Mouse (Mus musculus): Measurements from ENCODE around the gene Slc35e4. TPM values are rescaled to one million over a fixed set of nuclear protein-coding genes. Genes with fewer than 3 reads are reported as not detected.
"Not testable (repeated sequence)": the region's sequence is repeated elsewhere in the genome, so short reads cannot be mapped to it uniquely, and the experiment has no call there.

Slc35e4 gene
- polyA plus RNA-seq, 1 experiment from 2014 or later = 5.1 TPM

DNA sequence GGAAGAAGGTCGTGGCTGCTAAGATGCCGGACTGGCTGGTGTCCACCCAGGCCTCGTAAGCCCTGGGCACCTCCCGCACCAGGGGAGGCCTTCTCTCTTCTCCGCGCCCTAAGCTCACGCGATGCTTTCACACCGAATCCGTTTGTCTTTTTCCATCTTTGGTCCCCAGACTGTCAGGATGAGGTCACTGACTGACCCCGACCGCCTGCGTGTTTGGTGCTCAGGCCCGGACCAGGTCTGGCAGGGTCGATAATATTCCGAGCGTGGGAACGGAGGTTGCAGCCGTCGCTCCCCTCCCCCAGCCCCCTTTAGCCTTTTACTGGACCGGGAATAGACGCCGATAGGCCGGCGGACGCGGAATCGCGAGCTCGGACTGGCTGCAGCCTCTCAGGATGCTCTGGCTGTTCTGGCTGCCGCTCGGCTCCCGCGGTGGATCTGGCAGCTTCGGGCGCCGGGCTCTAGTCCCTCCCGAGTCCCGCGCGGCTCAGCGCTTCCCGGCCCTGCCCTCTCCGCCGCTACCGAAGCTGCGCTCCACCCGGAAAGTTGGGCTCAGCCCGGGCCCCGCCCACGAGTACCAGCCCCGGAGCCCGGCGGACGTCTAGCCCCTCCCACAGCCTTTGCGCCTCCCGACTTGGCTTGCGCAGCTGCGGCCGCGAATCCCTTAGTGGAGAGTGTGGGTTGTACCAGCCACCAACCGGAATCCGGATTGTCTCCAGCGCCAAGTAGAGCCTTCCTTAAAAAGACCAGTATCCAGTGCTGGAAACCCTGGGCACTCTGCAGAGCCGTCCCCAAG, 952 bp downstream of the Slc35e4 start:
- H3K27me3 ChIP-seq = peaks cover 21% of the 10 kb centered on the region
- under 1% methylated on average over 65 of the region's 65 CpGs for WGBS
- peak overlapping the region; percentile 92 for H3K4me2 ChIP-seq (replicated peaks)
- peaks cover 24% of the 10 kb centered on the region for H3K4me1 ChIP-seq
- ATAC-seq (ENCODE audit: insufficient number of reproducible peaks, insufficient read depth, low FRiP score, low TSS enrichment) = peak; percentile 82
- H3K9me3 ChIP-seq = no peaks in the 10 kb centered on the region
- peak overlapping the region; percentile 53 for H3K4me3 ChIP-seq
- no peaks in the 10 kb centered on the region for H3K36me3 ChIP-seq
- peak overlapping the region; percentile 51 for H3K9ac ChIP-seq
- peak overlapping the region; percentile 75; the same call in 1 of the 2 replicates for H3K27ac ChIP-seq

DNA sequence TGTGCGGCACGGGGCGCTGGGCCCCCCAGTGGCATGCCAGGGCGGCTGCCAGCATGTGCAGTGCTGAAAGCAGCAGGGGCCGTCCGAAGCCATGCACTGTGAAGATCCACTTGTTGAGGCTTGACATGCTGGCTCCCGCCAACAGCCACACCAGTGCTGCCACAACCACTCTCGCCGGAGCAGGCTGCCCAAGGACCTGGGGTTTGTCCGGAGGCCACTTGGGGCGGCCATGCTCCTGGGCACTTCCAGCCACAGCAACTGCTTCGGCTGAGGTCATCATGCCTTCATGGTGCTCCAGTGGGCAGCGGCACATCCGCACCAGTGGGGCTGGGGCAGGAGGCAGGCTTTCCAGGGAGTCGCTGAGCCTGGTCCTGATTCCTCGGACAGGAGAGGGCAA, 1.6 kb downstream of the Slc35e4 start:
- Histone ChIP-seq H3K27ac (0 out of 2 replicates have a peak overlapping the region, but pooled peaks have one; percentile 23), H3K9me3 (no peaks in the 10 kb centered on the region), H3K27me3 (peaks cover 21% of the 10 kb centered on the region), H3K4me3 (peak overlapping the region; percentile 53), H3K36me3 (no peaks in the 10 kb centered on the region), H3K4me2 (replicated peaks) (peak overlapping the region; percentile 92), H3K9ac (peak overlapping the region; percentile 51), H3K4me1 (peaks cover 24% of the 10 kb centered on the region)
- WGBS = 2% methylated on average over 16 of the region's 16 CpGs
- ATAC-seq (ENCODE audit: insufficient number of reproducible peaks, insufficient read depth, low FRiP score, low TSS enrichment) = no peak

DNA sequence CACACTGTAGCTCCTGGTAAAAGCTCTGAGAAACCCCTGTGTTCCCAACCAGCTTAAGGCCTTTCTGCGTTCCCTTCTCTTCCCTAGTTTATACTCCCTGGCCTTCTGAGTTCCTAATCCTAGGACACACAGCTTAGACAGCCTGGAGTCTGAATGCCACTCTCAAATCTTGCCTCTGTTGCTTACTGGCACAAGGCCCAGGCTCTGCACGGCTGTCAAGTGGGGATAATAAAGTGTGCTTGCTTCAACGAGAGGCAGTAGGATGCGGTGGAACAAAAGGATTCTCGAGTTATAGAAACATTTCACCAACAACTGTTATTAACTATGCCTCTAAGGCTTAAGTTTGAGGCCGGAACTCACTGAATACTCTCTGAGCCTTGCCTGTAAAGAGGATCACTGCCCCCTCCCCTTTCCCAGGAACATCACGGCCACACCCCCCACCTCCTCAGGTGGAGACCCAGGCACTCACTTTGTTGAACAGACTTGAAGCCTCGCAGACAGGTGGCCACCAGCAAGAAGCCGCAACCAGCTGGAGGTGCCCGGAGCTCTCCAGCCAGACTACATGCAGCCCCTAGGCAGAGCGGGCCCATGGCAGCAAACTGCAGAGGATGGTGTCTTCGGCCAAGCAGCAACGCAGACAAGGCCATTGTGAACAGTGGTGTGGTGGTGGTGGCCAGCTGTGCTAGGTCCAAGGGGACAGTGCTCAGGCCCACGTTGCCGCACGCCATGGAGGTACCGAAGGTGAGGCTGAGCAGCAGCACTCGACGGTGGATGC, 2.2 kb downstream of the Slc35e4 start:
- WGBS = 24% methylated on average over 19 of the region's 19 CpGs
- H3K9me3 ChIP-seq = no peaks in the 10 kb centered on the region
- peak overlapping the region; percentile 51 for H3K9ac ChIP-seq
- H3K27ac ChIP-seq = 0 out of 2 replicates have a peak overlapping the region, but pooled peaks have one; percentile 23
- no peaks in the 10 kb centered on the region for H3K36me3 ChIP-seq
- peak overlapping the region; percentile 92 for H3K4me2 ChIP-seq (replicated peaks)
- no peak for ATAC-seq (ENCODE audit: insufficient number of reproducible peaks, insufficient read depth, low FRiP score, low TSS enrichment)
- H3K27me3 ChIP-seq = peaks cover 21% of the 10 kb centered on the region
- H3K4me3 ChIP-seq = peak overlapping the region; percentile 53
- H3K4me1 ChIP-seq = peaks cover 24% of the 10 kb centered on the region

DNA sequence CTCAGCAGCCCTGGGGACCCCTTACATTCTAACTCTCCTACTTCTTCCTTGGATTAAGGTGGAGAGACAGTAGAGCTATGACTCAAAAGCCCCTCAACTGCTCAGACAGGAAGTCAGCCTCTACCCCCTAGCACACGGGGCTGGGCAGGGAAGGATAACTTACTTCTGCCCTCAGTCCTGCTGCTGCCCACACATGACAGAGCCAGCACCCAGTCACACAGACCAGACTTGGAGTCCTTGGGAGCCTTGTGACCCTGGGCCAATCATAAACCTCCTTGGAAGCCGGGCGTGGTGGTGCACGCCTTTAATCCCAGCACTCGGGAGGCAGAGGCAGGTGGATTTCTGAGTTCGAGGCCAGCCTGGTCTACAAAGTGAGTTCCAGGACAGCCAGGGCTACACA, 3.0 kb downstream of the Slc35e4 start:
- ATAC-seq (ENCODE audit: insufficient number of reproducible peaks, insufficient read depth, low FRiP score, low TSS enrichment); H3K9ac ChIP-seq; H3K9me3 ChIP-seq; H3K36me3 ChIP-seq; H3K27ac ChIP-seq; H3K4me3 ChIP-seq: not testable (repeated sequence)
- peaks cover 24% of the 10 kb centered on the region for H3K4me1 ChIP-seq
- 84% methylated on average over 6 of the region's 6 CpGs for WGBS
- H3K4me2 ChIP-seq (replicated peaks) = peak overlapping the region; percentile 22; the same call in 1 of the 2 replicates
- H3K27me3 ChIP-seq = peaks cover 21% of the 10 kb centered on the region

DNA sequence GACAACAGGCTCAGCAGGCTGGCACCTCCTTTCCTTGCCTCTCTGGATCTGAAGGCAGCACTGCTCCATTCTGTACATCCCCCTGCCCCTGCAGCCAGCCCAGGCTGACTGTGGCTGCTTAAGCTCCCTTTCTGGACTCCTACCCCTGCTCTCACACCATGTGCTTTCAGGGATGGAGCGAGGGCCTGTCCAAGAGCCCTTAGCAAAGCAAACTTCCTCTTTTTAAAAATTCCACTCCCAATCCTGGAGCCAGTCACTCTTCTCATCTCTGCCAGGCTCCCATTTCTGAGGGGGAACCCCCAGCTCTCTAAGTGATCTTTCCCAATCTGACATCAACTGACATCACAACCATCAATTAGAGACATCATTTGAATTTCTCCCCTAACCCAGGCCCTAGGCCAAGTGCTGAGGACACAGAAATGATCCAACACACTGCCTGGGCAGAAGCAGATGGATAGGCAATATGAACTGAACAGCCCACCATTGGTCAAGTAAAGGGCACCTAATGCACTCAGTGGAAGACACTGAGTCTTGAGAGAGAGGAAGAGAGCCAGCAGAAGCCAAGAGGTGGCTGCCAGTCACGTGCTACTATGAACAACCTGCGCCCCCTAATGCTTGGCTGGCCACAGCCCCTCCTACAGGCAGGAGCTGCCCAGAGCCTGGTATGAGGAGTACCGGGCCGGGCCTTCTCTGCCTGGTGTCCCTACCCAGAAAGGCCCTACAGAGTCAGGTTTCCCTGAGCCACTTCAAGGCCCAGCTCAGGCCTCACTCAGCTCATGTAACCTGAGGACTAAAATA, 3.8 kb downstream of the Slc35e4 start:
- H3K36me3 ChIP-seq = no peaks in the 10 kb centered on the region
- H3K27me3 ChIP-seq = peaks cover 21% of the 10 kb centered on the region
- no peak overlapping the region for H3K4me3 ChIP-seq
- WGBS = 53% methylated on average over 5 of the region's 5 CpGs
- peak overlapping the region; percentile 8; the same call in 1 of the 2 replicates for H3K9ac ChIP-seq
- H3K9me3 ChIP-seq = no peaks in the 10 kb centered on the region
- H3K27ac ChIP-seq = no peak overlapping the region
- ATAC-seq (ENCODE audit: insufficient number of reproducible peaks, insufficient read depth, low FRiP score, low TSS enrichment) = no peak
- peaks cover 24% of the 10 kb centered on the region for H3K4me1 ChIP-seq
- peak overlapping the region; percentile 22; the same call in 1 of the 2 replicates for H3K4me2 ChIP-seq (replicated peaks)

DNA sequence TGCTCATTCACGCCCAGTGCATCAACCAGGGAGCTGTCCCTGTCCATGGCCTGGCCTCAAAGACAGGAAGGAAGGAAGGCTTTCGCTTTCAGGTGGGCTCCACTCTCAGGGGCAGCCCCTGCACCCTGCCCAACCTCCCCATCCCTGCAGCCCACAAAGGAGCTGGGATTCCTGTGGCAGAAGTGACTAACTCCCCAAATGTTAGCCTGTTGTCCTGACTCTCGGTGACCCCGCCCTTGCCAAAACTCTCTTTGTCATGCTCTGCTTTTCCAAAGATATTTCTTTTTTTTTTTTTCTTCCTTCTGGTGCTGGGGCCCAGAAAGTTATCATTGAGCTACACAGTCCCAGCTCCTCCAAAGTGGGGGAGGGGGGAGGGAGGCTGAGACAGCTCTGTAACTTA, 5.2 kb downstream of the Slc35e4 start:
- H3K4me1 ChIP-seq = peaks cover 24% of the 10 kb centered on the region
- no peak overlapping the region for H3K4me3 ChIP-seq
- H3K9ac ChIP-seq = no peak overlapping the region
- H3K36me3 ChIP-seq = no peaks in the 10 kb centered on the region
- H3K27ac ChIP-seq = no peak overlapping the region
- H3K4me2 ChIP-seq (replicated peaks) = no peak overlapping the region
- no peaks in the 10 kb centered on the region for H3K9me3 ChIP-seq
- no peak for ATAC-seq (ENCODE audit: insufficient number of reproducible peaks, insufficient read depth, low FRiP score, low TSS enrichment)
- 92% methylated on average over 4 of the region's 4 CpGs for WGBS
- peaks cover 21% of the 10 kb centered on the region for H3K27me3 ChIP-seq

DNA sequence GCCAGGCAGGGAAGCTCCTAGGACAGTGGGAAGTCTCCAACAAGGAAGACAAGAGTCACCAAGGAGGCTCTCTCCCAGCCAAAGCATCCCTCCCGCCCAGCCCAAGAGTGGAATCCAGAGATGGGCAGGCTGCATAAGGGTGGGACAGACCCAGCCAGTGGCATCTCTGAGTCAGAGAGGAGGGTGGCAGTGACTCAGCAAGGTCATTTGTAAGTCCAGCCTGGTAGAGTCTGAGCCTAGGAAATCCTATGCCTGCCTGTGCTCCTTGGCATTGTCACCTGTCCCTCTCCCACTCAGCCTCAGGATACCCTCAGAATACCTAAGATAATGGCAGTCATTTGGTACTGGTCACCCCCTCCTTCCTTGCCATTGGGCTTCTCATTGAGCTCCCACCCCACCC, 9.0 kb downstream of the Slc35e4 start:
- Histone ChIP-seq H3K27ac (no peak overlapping the region), H3K9me3 (no peaks in the 10 kb centered on the region), H3K36me3 (no peaks in the 10 kb centered on the region), H3K4me1 (0 out of 2 replicates have a peak, but pooled peaks cover 4% of the 10 kb centered on the region), H3K4me2 (replicated peaks) (no peak overlapping the region), H3K4me3 (no peak overlapping the region), H3K9ac (no peak overlapping the region), H3K27me3 (no peaks in the 10 kb centered on the region)
- 91% methylated on average over 1 of the region's 1 CpGs for WGBS
- ATAC-seq (ENCODE audit: insufficient number of reproducible peaks, insufficient read depth, low FRiP score, low TSS enrichment) = no peak

DNA sequence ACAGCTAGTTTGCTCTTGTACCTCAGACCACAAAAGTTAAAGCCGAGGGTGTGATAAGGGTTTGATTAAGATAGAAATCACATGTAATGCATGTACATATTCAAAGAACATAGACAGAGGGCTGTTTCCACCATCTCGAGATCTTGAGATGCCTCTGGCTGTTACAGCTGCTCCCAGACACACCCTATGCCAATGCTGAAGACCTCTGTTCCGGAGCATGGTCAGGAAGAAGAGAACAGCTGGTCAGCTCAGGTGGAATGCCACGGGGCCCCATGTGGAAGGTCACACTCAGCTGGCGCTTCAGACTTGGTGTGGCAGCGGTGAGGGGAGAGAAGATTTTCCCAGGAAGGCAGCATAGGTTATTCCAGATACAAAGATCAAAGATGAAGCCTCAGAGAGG, 9.8 kb downstream of the Slc35e4 start:
- Histone ChIP-seq H3K9ac (no peak overlapping the region), H3K36me3 (no peaks in the 10 kb centered on the region), H3K27me3 (no peaks in the 10 kb centered on the region), H3K27ac (no peak overlapping the region), H3K4me1 (0 out of 2 replicates have a peak, but pooled peaks cover 4% of the 10 kb centered on the region), H3K4me2 (replicated peaks) (no peak overlapping the region), H3K9me3 (no peaks in the 10 kb centered on the region), H3K4me3 (no peak overlapping the region)
- no peak for ATAC-seq (ENCODE audit: insufficient number of reproducible peaks, insufficient read depth, low FRiP score, low TSS enrichment)
- 90% methylated on average over 6 of the region's 6 CpGs for WGBS

DNA sequence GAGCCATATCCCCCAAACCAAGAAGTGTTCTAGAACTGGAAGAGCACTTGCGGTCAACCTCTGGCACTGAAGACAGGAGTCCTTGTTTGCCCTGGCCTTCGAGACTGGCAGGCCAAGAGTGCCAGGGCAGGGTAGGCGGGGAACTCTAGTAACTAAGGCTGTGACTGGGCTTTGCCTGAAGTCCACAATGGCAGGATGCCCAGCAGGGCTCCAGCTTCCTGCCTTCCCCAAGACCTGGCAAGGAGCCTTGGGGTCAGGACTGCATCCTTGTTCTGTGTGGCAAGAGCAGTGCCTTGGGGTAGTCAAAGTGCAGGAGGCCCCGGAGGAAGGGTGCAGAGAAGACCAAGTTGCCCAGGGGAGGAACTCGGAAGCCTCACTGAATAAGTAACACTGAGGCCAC, 11.4 kb downstream of the Slc35e4 start:
- H3K9ac ChIP-seq = no peak overlapping the region
- no peaks in the 10 kb centered on the region for H3K4me1 ChIP-seq
- H3K9me3 ChIP-seq = no peaks in the 10 kb centered on the region
- no peak overlapping the region for H3K4me3 ChIP-seq
- no peak overlapping the region for H3K4me2 ChIP-seq (replicated peaks)
- no peak overlapping the region for H3K27ac ChIP-seq
- no peaks in the 10 kb centered on the region for H3K27me3 ChIP-seq
- no peak for ATAC-seq (ENCODE audit: insufficient number of reproducible peaks, insufficient read depth, low FRiP score, low TSS enrichment)
- 76% methylated on average over 5 of the region's 5 CpGs for WGBS
- H3K36me3 ChIP-seq = peaks cover 8% of the 10 kb centered on the region; the same call in 1 of the 2 replicates

DNA sequence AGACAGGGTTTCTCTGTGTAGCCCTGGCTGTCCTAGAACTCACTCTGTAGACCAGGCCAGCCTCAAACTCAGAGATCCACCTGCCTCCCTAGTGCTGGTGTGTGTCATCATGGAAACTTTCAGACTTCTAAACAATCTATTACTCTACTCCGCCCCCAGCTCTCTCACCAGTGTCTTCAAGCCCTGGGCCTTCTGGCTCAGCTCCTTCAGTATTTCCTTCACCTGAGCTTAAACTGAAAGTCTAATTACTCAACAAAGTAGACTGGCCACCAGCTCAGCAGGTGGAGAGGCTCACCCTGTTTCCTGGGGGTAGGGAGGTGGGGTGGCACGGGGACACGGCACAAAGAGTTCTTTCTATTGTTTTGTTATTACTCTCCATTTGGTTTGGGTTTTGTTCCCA, 11.9 kb downstream of the Slc35e4 start:
- Histone ChIP-seq H3K36me3 (peaks cover 11% of the 10 kb centered on the region; the same call in 1 of the 2 replicates), H3K27ac (no peak overlapping the region), H3K9me3 (no peaks in the 10 kb centered on the region), H3K27me3 (no peaks in the 10 kb centered on the region), H3K4me3 (no peak overlapping the region), H3K4me1 (no peaks in the 10 kb centered on the region), H3K4me2 (replicated peaks) (no peak overlapping the region), H3K9ac (no peak overlapping the region)
- no peak for ATAC-seq (ENCODE audit: insufficient number of reproducible peaks, insufficient read depth, low FRiP score, low TSS enrichment)
- WGBS = 93% methylated on average over 3 of the region's 3 CpGs

DNA sequence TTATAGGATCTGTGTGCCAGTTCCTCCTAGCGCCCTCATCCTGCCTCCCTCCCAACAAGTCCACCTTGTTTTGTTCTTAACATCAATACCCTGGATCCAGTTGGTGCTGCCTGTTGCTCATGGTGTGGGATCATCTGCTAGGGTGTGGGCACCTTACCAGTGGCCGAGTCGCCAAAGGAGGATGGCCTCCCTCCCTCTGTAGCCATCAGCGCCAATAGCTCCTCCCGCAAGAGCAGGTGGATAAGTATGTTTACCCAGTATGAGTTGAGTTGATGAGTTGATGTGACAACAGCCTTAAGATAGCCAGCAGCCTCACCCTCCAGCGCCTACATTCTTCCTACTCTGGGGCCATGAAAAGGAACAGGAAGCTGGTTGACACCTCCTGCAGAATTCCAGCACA, 14.2 kb downstream of the Slc35e4 start:
- no peaks in the 10 kb centered on the region for H3K4me1 ChIP-seq
- H3K36me3 ChIP-seq = peaks cover 15% of the 10 kb centered on the region
- WGBS = 85% methylated on average over 6 of the region's 6 CpGs
- H3K27ac ChIP-seq = no peak overlapping the region
- no peak overlapping the region for H3K4me3 ChIP-seq
- ATAC-seq (ENCODE audit: insufficient number of reproducible peaks, insufficient read depth, low FRiP score, low TSS enrichment) = no peak
- H3K9ac ChIP-seq = no peak overlapping the region
- no peaks in the 10 kb centered on the region for H3K27me3 ChIP-seq
- H3K4me2 ChIP-seq (replicated peaks) = no peak overlapping the region
- no peaks in the 10 kb centered on the region for H3K9me3 ChIP-seq
